Mouse (Mus musculus) lung, adult 2 months (tissue): ENCODE results near the gene Hoxc10.

ENCODE experiments used
- CTCF ChIP-seq: fragments of 200-500 bp; IDR thresholded peaks from 2 replicates; pipeline ENCODE4 v1.5.1; 2011; ENCODE audit warnings: mild to moderate bottlenecking, low read length, control low read depth; ENCODE audit not compliant: insufficient read depth
- POLR2A ChIP-seq: fragments of 200-500 bp; IDR thresholded peaks from 2 replicates; pipeline ENCODE4 v1.6.1; 2011; ENCODE audit warnings: low read depth, mild to moderate bottlenecking, control low read depth, low read length, borderline replicate concordance; ENCODE audit errors: extremely low read depth

GRCm38 (mm10) chr15:102942739-102943467 is 23.7 kb upstream of the Hoxc10 start:
- no peak for TF ChIP-seq CTCF
- TF ChIP-seq POLR2A: no peak
